Mouse (Mus musculus) testis, adult 2 months (tissue): ENCODE measurements around the gene Slfn1. TPM values are rescaled to one million over a fixed set of nuclear protein-coding genes. Genes with fewer than 3 reads are reported as not detected.

Experiments used
- H3K27ac ChIP-seq: fragments of 200-500 bp; 2 replicates; pipeline ENCODE4 v1.5.1; 2012; ENCODE audit warnings: low read depth, low read length; ENCODE audit not compliant: control insufficient read depth, insufficient read depth
- H3K27me3 ChIP-seq: fragments of 200-500 bp; 2 replicates; pipeline ENCODE4 v1.6.1; 2012; ENCODE audit warnings: mild to moderate bottlenecking, low read length, moderate library complexity; ENCODE audit not compliant: control insufficient read depth, insufficient read depth
- H3K36me3 ChIP-seq: fragments of 200-500 bp; 2 replicates; pipeline ENCODE4 v1.6.1; 2012; ENCODE audit warnings: mild to moderate bottlenecking, low read length; ENCODE audit not compliant: control insufficient read depth, insufficient read depth
- H3K4me1 ChIP-seq: fragments of 200-500 bp; 2 replicates; pipeline ENCODE4 v1.6.1; 2012; ENCODE audit warnings: low read length; ENCODE audit not compliant: control insufficient read depth, insufficient read depth
- H3K4me3 ChIP-seq: fragments of 200-500 bp; 2 replicates; pipeline ENCODE4 v1.5.1; 2012; ENCODE audit warnings: low read depth, mild to moderate bottlenecking, low read length, moderate library complexity, mixed read lengths; ENCODE audit not compliant: control insufficient read depth
- CTCF ChIP-seq: fragments of 200-500 bp; IDR thresholded peaks from 2 replicates; pipeline ENCODE4 v1.5.1; 2012; ENCODE audit warnings: low read depth, mild to moderate bottlenecking, inconsistent platforms, low read length, moderate library complexity; ENCODE audit not compliant: control insufficient read depth, insufficient read depth, insufficient replicate concordance
- POLR2A ChIP-seq: fragments of 200-500 bp; IDR thresholded peaks from 2 replicates; pipeline ENCODE4 v1.6.1; 2012; ENCODE audit warnings: low read depth, mild to moderate bottlenecking, inconsistent platforms, low read length, moderate library complexity; ENCODE audit not compliant: control insufficient read depth
- polyA plus RNA-seq: library from polyadenylated mRNA; depleted of rRNA; stranded (reverse); fragments of >200 nt; gene quantifications from 2 replicates; pipeline ENCODE4 v1.2.3, GENCODE M21; 2012; rRNA removed

Slfn1 gene
- not detected in 2 replicates for polyA plus RNA-seq

DNA sequence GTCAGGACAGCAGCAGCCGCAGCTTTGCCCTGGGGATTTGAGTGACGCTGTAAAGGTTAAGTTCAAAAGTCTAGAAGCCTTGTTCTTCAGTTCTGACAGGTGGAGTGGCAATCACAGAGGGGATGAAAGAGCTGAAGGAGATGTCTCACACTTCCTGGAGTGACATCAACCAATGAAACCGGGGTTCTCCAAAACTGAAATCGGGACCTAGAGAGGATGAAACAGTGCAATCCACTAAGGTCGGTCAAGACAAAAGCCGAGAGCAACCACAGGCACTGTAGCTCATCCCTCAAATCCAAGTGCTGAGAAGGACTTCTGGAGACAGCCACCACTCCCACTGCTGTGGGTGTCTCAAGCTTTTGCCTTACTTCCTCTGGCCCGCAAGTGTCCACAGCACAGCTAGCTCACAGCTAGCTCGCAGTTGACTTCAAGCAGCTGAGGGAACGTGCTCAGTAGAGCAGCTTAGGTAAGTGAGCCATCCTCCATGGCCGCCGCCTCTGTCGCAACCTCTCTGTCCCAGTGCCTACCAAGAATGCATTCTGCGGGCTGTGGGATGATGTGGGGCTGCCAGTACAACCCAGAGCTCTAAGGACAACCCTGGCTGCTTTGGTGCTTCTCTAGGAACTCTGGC lies at the start of gene Slfn1:
Gene Slfn1, plus strand, starts transcription at position 253 of the 631 bp plus-strand sequence.
- no peak within 1 kb of the TSS for H3K27ac ChIP-seq
- no peaks in the 10 kb centered on the region for H3K36me3 ChIP-seq
- TF ChIP-seq POLR2A: no peak
- TF ChIP-seq CTCF: no peak
- no peaks in the 10 kb centered on the region for H3K4me1 ChIP-seq
- H3K27me3 ChIP-seq: no peaks in the 10 kb centered on the region
- no peak within 1 kb of the TSS for H3K4me3 ChIP-seq

DNA sequence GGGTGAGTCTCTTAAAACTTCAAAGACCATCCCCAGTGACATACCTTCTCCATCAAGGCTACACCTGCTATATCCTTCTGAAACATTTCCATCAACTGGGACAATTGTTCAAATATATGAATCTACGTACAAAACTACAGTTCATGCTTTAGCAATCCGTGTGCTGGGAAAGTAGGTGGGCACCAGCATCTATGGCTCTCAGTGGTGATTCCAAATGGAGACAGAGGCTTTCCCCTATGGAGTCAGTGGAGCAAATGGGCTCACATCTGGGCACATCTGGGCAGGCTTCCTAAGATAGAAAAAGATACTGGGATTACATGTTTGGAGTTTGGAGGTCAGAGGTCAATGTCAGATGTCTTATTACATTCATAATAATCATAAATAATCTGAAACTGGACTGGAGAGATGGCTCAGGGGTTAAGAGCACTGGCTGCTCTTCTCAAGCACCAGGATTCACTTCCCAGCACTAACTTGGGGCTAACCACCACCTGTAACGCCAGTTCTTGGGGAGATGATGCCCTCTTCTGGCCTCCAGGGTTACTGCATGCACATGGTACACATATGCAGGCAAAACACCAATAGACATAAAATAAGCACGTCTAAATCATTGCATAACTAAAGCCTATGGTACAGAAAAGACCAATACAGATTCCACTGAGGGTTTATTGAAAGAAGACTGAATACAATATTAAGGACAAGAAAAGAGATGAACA lies 48.5 kb upstream of the Slfn1 start:
- Histone ChIP-seq H3K27ac (no peak overlapping the region), H3K36me3 (no peaks in the 10 kb centered on the region), H3K4me3 (no peak overlapping the region), H3K27me3 (no peaks in the 10 kb centered on the region), H3K4me1 (no peaks in the 10 kb centered on the region)
- TF ChIP-seq POLR2A: no peak
- TF ChIP-seq CTCF: peak; percentile 46; the same call in 1 of the 2 replicates

DNA sequence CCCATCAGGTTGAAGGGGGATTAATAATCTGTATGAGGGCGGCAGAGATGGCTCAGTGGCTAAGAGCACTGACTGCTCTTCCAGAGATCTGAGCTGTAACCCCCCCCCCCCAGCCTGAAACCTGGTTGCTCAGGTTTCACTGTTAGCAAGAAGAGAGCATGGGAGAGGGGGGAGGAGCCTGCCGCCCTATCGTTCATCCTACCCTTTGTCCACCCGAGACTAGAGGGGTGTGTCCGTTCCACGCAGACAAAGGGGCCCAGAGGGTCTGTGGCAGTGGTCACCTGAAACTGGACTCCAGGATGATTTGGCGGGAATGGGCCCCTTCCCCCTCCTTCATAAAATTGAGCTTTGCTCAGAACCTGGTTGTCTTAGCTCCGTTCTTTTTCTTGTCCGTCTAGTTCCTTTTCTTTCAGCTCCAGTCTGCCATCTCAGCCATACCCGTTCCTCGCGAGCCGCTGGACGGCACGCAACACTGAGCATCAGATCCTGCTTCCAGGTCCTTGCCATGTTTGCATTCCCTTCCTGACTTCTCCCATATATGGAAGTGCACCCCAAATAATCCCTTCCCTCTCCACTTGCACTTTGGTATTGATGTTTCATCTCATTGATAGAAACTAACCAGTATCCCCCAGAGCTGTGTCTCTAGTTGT lies 46.2 kb upstream of the Slfn1 start:
- Histone ChIP-seq H3K36me3 (no peaks in the 10 kb centered on the region), H3K27ac (no peak overlapping the region), H3K27me3 (no peaks in the 10 kb centered on the region), H3K4me1 (no peaks in the 10 kb centered on the region), H3K4me3 (no peak overlapping the region)
- TF ChIP-seq POLR2A: no peak
- no peak for TF ChIP-seq CTCF

DNA sequence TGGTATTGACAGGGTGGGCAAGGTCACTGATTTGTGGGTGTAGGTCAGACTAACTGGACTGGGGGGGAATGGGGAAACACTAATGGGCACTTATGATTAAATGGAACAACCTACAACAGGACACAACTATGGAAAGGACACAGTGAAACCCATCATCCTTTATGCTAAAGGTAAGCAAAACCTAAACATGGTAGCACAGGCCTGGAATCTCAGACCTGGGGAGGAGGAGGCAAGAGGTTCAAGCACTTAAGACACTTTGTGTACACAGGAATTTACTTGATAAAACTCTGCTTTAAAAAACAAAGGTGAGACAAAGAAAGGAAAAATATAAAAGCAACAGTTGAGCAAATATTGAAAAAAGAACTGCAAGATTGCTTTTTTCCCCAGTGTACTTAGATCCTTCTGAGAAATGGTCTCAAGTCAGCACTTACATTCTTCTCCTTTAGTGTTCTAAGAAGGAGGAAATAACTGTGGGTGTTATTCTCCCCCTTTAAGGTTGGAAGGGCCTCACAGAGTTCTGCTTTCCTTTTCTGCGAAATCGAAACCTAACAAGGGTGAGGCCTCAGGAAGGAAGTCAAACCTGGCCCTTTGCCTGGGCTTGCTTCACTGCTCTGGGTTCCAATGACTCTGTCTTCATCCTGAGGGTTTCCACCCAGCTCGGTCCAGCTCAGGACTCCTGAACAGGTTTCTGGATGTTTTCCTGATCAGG lies 38.8 kb upstream of the Slfn1 start:
- TF ChIP-seq POLR2A (no peak), CTCF (no peak)
- H3K4me1 ChIP-seq: no peaks in the 10 kb centered on the region

DNA sequence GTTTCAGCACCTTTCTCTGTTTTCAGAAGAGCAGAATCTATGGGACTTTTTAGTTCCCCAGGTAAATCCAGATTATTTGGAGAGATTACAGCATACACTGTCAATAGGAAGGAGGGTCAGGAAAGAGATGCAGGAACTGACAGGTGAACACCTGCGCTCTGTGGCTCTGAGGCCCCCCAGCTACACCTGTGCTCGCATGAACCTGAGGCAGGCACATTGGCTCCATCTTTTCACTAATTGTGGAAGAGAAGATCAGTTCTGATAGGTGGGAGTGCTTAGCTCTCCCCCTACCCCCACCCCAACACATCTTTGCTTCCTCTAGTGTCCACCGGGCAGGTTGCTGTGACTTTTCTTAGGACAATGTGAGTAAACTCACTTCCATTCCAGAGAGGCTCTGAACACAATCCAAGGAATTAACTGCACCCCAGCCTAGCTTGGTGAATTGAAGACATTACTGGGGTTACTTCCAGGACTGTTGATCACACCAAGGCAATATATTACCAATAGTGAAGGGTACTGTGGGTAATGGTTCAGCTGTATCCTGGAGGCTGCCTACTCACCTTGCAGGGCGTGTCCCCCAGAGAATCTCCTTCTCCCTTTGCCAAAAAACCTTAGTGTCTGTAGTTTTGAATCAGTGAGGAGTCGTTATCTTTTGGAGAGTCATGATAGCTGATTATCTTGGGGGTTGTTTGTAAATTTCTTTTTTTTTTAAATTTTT lies 38.1 kb upstream of the Slfn1 start:
- no peaks in the 10 kb centered on the region for H3K36me3 ChIP-seq
- H3K27ac ChIP-seq: no peak overlapping the region
- H3K4me1 ChIP-seq: no peaks in the 10 kb centered on the region
- no peak for TF ChIP-seq POLR2A
- TF ChIP-seq CTCF: no peak
- H3K27me3 ChIP-seq: no peaks in the 10 kb centered on the region
- no peak overlapping the region for H3K4me3 ChIP-seq

More for the DNA sequence above, 38.8 kb upstream of the Slfn1 start:
- Histone ChIP-seq H3K27me3 (no peaks in the 10 kb centered on the region), H3K27ac (no peak overlapping the region), H3K36me3 (no peaks in the 10 kb centered on the region), H3K4me3 (no peak overlapping the region)

DNA sequence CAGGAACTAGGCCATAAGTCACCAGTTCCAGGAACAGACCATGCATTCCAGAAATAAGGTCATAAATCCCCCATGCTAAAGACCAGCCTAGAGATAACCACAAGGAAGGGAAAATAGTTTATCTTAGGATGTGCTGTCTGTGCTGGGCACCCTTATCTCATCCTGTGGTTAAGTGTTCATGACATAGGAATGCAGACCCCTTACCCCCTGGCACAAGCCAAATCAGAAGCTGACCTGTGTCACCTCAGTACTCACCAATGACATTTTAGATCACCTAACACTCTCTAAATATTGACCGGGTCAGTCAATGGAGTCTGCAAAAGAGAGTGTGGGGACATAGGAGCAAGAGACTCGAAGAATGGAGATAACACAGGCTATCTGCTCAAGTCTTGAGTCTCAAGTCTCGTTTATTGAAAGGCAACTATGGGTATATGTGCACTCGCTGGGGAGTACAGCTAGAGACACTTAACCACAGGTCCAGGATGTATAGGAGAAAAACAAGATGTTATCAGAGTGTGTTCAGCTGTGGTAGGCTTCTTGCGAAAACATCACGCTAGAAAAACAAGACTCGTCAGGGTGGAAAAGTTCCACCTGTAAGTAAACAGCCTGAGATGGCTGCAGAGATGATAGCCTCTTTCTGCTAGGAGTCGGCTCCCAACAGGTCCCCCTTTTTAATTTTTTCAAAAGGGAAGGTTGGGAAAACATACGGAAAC lies 37.0 kb upstream of the Slfn1 start:
- Histone ChIP-seq H3K4me1 (no peaks in the 10 kb centered on the region), H3K27ac (no peak overlapping the region), H3K4me3 (no peak overlapping the region), H3K36me3 (no peaks in the 10 kb centered on the region), H3K27me3 (no peaks in the 10 kb centered on the region)
- TF ChIP-seq POLR2A: no peak
- TF ChIP-seq CTCF: no peak
